Mouse (Mus musculus): ENCODE data around the gene Ccdc50. TPM values are rescaled to one million over a fixed set of nuclear protein-coding genes. Genes with fewer than 3 reads are reported as not detected.
A peak's percentile ranks its signal among the peaks of the same experiment; 100 is the strongest.

Gene Ccdc50
- polyA plus RNA-seq, 1 experiment from 2014 or later = 47.4 TPM

- 76% methylated on average over 4 of the region's 4 CpGs for WGBS
- ATAC-seq (replicated peaks; ENCODE audit: low FRiP score) = no peak
- H3K9me3 ChIP-seq (replicated peaks) = no peaks in the 10 kb centered on the region
Measured at GRCm38 (mm10) chr16:27382217-27382616, 6.5 kb upstream of the Ccdc50 start.

GRCm38 (mm10) chr16:27384893-27385603 lies 3.6 kb upstream of the Ccdc50 start:
- H3K27me3 ChIP-seq = no peaks in the 10 kb centered on the region
- no peaks in the 10 kb centered on the region for H3K36me3 ChIP-seq
- WGBS = 71% methylated on average over 4 of the region's 4 CpGs
- H3K4me3 ChIP-seq (replicated peaks) = no peak overlapping the region
- ATAC-seq (replicated peaks; ENCODE audit: low FRiP score) = no peak
- no peak overlapping the region for H3K27ac ChIP-seq
- H3K9ac ChIP-seq = no peak overlapping the region
- no peak overlapping the region for H3K4me2 ChIP-seq
- peaks cover 11% of the 10 kb centered on the region for H3K4me1 ChIP-seq
- H3K9me3 ChIP-seq (replicated peaks) = no peaks in the 10 kb centered on the region

More at GRCm38 (mm10) chr16:27382217-27382616, 6.5 kb upstream of the Ccdc50 start:
- Histone ChIP-seq H3K9ac (no peak overlapping the region), H3K4me2 (no peak overlapping the region), H3K27ac (no peak overlapping the region), H3K4me3 (replicated peaks) (no peak overlapping the region), H3K27me3 (no peaks in the 10 kb centered on the region), H3K36me3 (no peaks in the 10 kb centered on the region), H3K4me1 (no peaks in the 10 kb centered on the region)

DNA sequence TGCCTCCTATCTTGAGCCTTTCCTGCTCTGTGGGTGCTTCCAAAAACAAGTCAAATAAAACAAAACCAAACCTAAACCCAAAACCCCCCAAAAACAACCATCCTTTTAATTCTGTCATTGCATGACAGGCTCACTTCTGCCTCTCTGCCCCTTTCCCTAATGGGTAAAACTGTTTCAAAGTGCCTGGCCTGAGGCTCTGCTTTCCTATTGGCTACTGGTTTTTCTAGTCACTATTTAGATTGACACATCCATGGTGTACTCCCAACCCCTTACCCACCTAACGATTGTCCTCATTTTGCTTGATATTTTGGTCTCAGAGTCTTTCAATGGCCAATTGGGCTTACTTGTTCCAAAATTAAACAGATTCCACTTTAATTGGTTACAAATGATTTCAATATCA lies 3.0 kb upstream of the Ccdc50 start:
- Histone ChIP-seq H3K36me3 (no peaks in the 10 kb centered on the region), H3K4me2 (no peak overlapping the region), H3K9me3 (replicated peaks) (no peaks in the 10 kb centered on the region), H3K27ac (no peak overlapping the region), H3K4me3 (replicated peaks) (no peak overlapping the region), H3K4me1 (peaks cover 15% of the 10 kb centered on the region), H3K9ac (no peak overlapping the region), H3K27me3 (no peaks in the 10 kb centered on the region)
- no peak for ATAC-seq (replicated peaks; ENCODE audit: low FRiP score)
- WGBS = 86% methylated on average over 1 of the region's 1 CpGs

GRCm38 (mm10) chr16:27386850-27387407 lies 1.7 kb upstream of the Ccdc50 start:
- H3K4me2 ChIP-seq = no peak overlapping the region
- H3K27ac ChIP-seq = no peak overlapping the region
- no peaks in the 10 kb centered on the region for H3K27me3 ChIP-seq
- no peak overlapping the region for H3K9ac ChIP-seq
- no peak for ATAC-seq (replicated peaks; ENCODE audit: low FRiP score)
- WGBS = 70% methylated on average over 4 of the region's 4 CpGs
- H3K4me3 ChIP-seq (replicated peaks) = no peak overlapping the region
- H3K9me3 ChIP-seq (replicated peaks) = no peaks in the 10 kb centered on the region
- H3K36me3 ChIP-seq = no peaks in the 10 kb centered on the region
- H3K4me1 ChIP-seq = peaks cover 15% of the 10 kb centered on the region

DNA sequence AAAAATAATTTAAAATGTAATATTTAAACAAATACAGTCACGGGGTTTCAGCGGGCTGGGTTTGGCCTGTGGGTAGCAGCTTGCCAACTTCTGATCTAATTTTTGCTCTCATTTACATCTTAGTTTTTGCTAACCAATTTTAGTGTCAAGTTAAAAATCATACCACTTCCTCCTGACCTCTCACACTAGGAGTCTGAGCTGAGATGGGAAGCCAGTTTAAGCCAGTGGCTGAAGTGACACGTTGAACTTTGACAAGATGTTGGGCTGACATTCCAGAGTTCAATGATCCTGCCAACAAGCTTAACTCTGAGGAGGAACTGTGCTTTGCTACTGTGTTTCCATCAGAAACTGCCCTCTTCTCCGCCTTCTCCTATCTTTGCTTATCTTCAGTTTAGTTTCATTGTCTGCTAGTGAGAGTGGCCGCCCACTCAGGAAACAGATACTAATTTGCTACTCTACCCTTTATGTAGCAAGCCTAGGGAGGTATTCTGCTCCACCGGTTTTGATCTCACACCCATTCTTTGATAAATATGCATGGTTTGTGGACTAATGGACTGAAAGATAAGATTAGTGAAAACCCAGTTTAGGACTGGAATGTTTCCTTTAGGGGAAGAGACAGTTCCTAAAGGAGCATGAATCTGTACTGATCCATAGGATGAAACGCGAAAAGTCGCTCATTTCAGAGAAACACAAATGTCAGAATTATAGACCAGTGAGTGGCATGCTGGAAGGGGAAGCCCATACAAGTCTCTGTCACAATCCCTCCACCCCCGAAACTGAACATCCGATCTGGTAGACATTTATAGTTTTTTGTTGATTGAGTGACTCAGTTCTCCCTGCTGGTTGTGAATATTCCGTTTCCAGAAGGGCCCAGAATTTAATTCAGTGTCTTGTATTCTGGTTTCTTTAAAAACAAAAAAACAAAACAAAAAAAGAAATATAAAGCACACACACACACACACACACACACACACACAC lies 746 bp upstream of the Ccdc50 start:
- Histone ChIP-seq H3K9me3 (replicated peaks) (no peaks in the 10 kb centered on the region), H3K4me2 (peak overlapping the region; percentile 66), H3K4me3 (replicated peaks) (peak overlapping the region; percentile 82), H3K4me1 (peaks cover 15% of the 10 kb centered on the region), H3K36me3 (no peaks in the 10 kb centered on the region), H3K27ac (peak overlapping the region; percentile 74), H3K9ac (peak overlapping the region; percentile 90), H3K27me3 (no peaks in the 10 kb centered on the region)
- ATAC-seq (replicated peaks; ENCODE audit: low FRiP score) = 0 out of 2 replicates have a peak, but pooled peaks have one; percentile 2
- 44% methylated on average over 12 of the region's 12 CpGs for WGBS

GRCm38 (mm10) chr16:27389534-27390282 lies 1.0 kb downstream of the Ccdc50 start:
- 26% methylated on average over 7 of the region's 7 CpGs for WGBS
- Histone ChIP-seq H3K27me3 (no peaks in the 10 kb centered on the region), H3K4me2 (peak overlapping the region; percentile 66), H3K27ac (peak overlapping the region; percentile 98), H3K4me3 (replicated peaks) (peak overlapping the region; percentile 82), H3K36me3 (no peaks in the 10 kb centered on the region), H3K9me3 (replicated peaks) (no peaks in the 10 kb centered on the region), H3K9ac (peak overlapping the region; percentile 90), H3K4me1 (peaks cover 15% of the 10 kb centered on the region)
- peak; percentile 1; the same call in 1 of the 2 replicates for ATAC-seq (replicated peaks; ENCODE audit: low FRiP score)

DNA sequence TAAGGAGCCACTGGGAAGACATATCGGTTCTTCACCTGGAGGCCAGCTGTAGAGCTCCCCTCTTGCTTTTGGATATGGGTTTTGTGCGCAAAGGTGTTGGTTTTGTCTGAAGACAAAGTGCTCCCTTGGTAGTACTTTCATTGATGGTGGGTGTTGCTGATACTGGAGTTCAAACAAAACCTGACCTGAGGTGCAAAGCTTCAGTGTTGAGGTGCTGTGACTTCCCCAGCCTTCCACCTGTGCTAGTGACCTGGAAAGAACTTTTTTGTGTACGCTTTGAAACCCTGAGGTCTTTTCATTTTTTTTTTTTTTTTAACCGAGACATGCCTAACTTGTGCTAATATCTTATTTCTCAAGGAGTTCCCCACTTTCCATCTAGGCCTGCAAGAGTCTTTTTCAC lies 1.6 kb downstream of the Ccdc50 start:
- no peaks in the 10 kb centered on the region for H3K36me3 ChIP-seq
- ATAC-seq (replicated peaks; ENCODE audit: low FRiP score) = no peak
- H3K9me3 ChIP-seq (replicated peaks) = no peaks in the 10 kb centered on the region
- H3K4me2 ChIP-seq = peak overlapping the region; percentile 66
- H3K9ac ChIP-seq = 0 out of 2 replicates have a peak overlapping the region, but pooled peaks have one; percentile 90
- no peaks in the 10 kb centered on the region for H3K27me3 ChIP-seq
- H3K4me1 ChIP-seq = peaks cover 15% of the 10 kb centered on the region
- no peak overlapping the region for H3K27ac ChIP-seq
- WGBS = 75% methylated on average over 4 of the region's 4 CpGs
- H3K4me3 ChIP-seq (replicated peaks) = peak overlapping the region; percentile 82

- WGBS = 70% methylated on average over 2 of the region's 2 CpGs
- H3K9ac ChIP-seq = no peak overlapping the region
- no peak overlapping the region for H3K27ac ChIP-seq
- H3K9me3 ChIP-seq (replicated peaks) = no peaks in the 10 kb centered on the region
- peaks cover 15% of the 10 kb centered on the region for H3K4me1 ChIP-seq
- no peak overlapping the region for H3K4me2 ChIP-seq
- no peak for ATAC-seq (replicated peaks; ENCODE audit: low FRiP score)
- peaks cover 4% of the 10 kb centered on the region; the same call in 1 of the 2 replicates for H3K36me3 ChIP-seq
- H3K27me3 ChIP-seq = no peaks in the 10 kb centered on the region
- H3K4me3 ChIP-seq (replicated peaks) = no peak overlapping the region
Measured at GRCm38 (mm10) chr16:27391845-27392244, 3.2 kb downstream of the Ccdc50 start.

GRCm38 (mm10) chr16:27395251-27396037 lies 6.8 kb downstream of the Ccdc50 start:
- H3K27me3 ChIP-seq = no peaks in the 10 kb centered on the region
- no peak overlapping the region for H3K4me3 ChIP-seq (replicated peaks)
- ATAC-seq (replicated peaks; ENCODE audit: low FRiP score) = no peak
- no peak overlapping the region for H3K27ac ChIP-seq
- 90% methylated on average over 4 of the region's 4 CpGs for WGBS
- peaks cover 4% of the 10 kb centered on the region; the same call in 1 of the 2 replicates for H3K36me3 ChIP-seq
- no peaks in the 10 kb centered on the region for H3K9me3 ChIP-seq (replicated peaks)
- no peak overlapping the region for H3K9ac ChIP-seq
- H3K4me2 ChIP-seq = no peak overlapping the region
- no peaks in the 10 kb centered on the region for H3K4me1 ChIP-seq

DNA sequence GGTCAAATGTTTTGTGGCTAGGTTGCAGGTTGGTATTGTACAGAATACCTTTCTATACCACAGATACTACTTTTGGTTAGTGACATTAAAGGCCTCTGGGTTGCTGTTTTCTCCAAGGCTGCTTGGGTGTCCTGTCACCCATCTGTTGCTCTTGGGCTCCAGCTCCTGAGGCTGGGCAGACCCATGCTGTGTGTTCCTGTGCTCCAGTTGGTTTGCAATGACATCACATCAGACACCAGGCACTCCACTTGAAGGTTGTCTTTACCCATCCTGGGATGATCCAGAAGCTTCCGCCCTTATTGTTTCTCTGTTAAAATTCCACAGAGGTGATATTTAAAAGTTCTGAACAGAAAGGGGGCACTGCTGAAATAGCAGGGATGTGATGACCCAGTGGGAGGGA lies 8.3 kb downstream of the Ccdc50 start:
- Histone ChIP-seq H3K9ac (no peak overlapping the region), H3K27ac (no peak overlapping the region), H3K27me3 (no peaks in the 10 kb centered on the region), H3K9me3 (replicated peaks) (no peaks in the 10 kb centered on the region), H3K4me1 (no peaks in the 10 kb centered on the region), H3K4me3 (replicated peaks) (no peak overlapping the region), H3K36me3 (peaks cover 4% of the 10 kb centered on the region; the same call in 1 of the 2 replicates), H3K4me2 (no peak overlapping the region)
- ATAC-seq (replicated peaks; ENCODE audit: low FRiP score) = no peak
- WGBS = 97% methylated on average over 1 of the region's 1 CpGs

Measured in kidney, embryonic 15.5 days (tissue).